Mouse (Mus musculus) right cerebral cortex, postnatal 36 days (tissue): ENCODE measurements around the gene Crocc2.
A peak's percentile ranks its signal among the peaks of the same experiment; 100 is the strongest.

ENCODE experiments used
- DNase-seq, 2 experiments: peaks; one replicate each; pipeline ENCODE4 v3.0.0; 2022; ENCODE audit warnings: low spot score in 2 of 2, mixed read lengths in 1 of 2

Gene Crocc2

DNA sequence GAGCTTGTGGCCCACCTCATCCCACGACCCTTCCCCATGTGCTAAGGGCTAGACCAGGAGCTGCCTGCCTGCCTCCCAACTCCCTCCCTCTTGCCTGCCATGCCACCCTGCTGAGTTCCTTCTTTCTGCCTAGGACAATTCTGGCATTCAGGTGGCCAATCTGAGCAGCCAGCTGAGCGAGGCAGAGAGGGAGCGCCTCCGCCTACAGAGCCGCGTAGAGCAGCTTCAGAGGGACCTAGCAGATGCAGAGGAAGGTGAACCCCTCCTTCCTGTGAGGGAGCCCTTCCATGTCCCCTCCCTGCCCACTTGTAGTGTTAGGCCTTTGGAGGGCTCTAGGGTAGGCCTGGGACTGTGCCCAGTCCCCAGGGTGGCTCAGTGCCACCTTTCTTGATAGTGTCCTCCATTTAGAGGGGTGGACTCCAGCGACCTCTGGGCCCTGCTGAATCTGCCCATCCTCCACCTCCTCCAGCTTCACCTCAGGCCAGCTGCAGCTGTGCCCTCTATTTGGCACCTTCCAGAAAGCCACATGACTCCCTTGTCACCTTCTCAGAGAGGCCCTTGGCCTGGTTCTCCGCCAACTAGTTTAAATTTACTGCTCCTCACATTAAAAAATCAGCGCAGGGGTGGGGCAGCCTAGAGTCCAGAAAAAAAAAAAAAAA is 48.4 kb downstream of the Crocc2 start:
- DNase-seq = no peak

GRCm38 (mm10) chr1:93217530-93217929 is 49.0 kb downstream of the Crocc2 start:
- no peak for DNase-seq

DNA sequence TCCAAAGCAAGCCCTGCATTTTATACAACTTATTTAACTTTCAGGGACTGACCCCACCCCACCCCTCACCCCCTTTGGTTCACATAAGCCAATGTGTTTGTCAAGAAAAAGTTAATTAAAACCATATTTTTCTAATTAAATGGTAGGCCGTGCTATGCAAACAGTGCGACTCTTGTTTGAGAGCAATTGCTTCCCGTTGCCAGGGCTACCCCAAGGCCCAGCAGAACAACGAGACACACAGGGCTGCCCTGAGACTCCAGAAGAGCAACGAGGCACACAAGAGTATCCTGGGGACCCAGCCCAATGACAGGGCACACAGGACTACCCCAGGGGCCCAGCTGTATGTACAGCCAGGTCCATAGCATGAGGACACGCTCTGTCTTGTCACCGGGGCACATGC is 52.3 kb downstream of the Crocc2 start:
- no peak for DNase-seq

DNA sequence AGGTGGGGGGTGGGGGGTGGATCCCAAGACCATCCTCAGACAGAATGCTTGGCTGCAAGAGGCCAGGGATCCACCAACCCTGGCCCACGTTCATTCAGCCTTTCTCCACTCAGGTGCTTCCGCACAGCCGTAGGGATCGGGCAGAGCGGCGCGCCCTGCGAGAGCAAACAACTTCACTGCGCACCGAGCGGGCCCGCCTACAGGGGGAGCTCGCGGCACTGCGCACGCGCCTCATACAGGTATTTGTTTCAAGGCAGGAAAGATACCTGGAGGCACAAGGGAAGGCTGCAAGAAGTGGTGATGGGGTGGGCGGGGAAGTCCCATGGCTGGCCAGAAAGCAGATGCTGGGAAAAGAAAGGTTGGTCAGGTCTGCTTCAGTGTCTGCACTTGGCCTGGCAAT is 55.4 kb downstream of the Crocc2 start:
- no peak for DNase-seq

- DNase-seq = no peak
Measured at GRCm38 (mm10) chr1:93225226-93225625, 56.7 kb downstream of the Crocc2 start.

DNA sequence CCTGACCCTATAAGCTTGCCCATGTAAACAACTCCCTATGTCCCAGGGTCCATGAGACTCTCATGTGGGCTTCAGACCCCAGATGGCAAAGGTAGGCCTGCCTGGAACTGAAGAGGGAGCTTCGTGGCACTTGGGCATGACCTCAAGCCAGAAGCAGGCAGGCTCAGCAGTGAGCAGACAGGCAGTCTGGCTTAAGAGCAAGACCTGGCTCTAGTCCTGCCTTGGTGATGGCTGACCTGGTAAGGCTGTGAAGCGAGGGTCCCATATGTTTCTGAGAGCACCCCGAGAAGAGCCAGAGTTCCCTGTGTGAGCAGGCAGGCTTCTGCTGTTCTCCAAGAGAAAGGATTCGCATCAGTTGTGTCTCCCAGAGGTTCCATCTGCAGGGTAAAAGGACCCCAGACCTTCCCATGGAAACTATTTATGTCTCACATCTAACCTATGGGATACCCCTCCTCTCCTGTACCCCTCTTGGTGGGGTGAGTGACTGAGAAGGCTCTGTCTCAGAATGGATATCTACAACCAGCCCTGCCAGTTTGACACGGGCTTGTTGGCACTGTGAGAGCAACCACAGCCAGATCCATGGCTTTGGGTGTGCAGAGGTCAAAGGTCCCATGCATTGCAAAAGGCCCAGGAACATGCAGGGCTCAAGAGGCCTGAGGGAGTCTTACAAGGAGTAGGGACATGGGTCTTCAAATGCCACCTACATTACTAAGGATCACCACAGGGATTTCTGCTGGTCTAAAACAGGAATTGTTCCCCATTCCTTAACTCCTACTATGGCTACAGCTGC is 57.4 kb downstream of the Crocc2 start:
- no peak for DNase-seq

DNA sequence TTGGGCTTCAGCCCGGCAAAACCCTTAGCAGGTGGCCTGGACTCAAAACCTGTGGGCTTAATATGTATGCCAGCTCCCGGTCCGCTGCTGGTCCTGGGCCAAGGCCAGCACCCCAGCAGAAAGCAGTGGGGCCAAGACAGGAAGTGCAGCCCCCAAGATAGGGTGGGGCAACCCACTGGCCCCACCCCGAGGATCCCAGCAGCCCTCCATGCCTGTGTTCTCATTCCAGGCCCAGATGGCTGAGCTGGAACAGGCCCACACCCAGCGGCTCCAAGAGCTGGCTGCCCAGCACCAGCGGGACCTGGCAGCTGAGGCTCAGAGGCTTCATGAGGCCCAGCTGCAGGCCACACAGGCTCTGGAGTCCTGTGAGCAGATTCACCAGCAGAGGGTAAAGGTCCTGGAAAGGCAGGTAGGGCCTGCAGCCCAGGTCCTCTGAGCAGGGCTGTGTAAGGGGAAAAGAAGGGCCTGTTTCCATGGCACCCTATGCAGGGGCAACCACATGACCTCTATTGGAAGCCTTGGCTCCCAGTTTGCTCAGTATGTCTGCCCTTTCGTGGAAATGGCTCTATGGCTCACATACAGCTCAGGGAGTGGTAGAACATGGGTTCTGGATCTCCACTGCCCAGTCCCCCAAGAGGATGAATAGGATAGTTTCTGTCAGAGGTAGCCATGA is 58.9 kb downstream of the Crocc2 start:
- DNase-seq = no peak

- no peak for DNase-seq
Measured at GRCm38 (mm10) chr1:93227976-93228365, 59.4 kb downstream of the Crocc2 start.

- DNase-seq = no peak
Measured at GRCm38 (mm10) chr1:93229221-93229620, 60.7 kb downstream of the Crocc2 start.

DNA sequence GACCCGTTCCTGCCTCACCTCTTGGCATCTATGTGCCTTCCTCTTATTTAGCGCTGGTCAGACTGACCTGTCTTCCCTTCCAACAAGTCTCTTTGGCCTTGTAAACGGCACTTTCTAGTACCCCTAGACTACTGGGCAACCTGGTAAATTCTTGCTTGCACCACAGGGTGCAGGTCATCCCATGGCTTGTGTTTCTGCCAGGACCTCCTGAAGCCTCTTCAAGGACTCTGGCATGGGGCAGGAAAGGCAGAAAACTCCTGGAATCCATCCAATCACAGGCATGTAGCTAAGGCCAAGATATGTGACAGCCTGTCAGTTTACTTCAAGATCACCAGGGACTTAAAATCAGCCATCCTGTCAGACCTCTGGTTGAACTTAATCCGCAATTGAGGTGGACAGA is 61.1 kb downstream of the Crocc2 start:
- no peak for DNase-seq

DNA sequence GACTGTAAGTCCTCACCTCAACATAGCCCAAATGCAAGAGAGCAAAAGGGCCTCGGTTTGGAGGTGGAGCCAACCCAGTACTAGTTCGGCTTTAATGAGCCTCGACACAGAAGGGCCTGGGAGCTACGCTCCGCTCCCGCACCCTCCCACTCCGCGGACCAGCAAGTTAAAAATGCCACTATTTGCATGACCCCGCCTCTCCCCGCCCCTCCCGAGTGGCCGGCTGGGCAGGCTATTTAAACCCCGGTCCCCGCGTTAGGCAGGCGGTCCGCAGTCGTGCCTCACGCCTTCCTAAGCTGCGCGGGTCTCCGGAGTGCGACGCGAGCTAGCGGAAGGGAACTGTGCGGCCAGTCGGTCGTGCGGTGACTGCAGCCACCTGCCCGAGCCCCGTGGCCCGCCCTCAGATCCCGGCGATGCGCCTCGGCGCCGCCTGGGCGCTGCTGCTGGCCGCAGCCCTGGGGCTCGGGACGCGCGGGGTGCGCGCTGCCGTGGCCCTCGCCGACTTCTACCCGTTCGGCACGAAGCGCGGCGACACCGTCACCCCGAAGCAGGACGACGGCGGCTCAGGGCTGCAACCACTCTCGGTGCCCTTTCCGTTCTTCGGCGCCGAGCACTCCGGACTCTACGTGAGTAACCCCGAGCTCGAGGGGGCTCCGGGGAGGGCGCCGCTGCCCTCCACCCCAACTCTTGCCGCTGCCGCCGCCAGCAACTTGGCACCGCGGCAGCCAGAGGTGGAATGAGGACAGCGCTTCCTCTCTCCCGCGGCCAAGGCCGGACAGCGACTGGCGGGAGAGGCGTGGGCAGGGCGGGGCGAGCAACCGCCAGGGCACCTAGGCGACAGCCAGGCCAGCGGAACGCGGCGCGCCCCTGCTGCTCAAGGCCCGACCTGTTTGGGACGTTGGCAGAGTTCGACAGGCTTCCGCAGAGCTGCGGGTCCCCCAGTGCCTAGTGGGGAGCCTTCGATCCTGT is 67.3 kb downstream of the Crocc2 start, which contains the start of gene Sned1:
Sned1 (plus strand) TSS at position 266 of the 969 bp plus-strand sequence.
- peak; percentile 50 to 56 for DNase-seq

DNA sequence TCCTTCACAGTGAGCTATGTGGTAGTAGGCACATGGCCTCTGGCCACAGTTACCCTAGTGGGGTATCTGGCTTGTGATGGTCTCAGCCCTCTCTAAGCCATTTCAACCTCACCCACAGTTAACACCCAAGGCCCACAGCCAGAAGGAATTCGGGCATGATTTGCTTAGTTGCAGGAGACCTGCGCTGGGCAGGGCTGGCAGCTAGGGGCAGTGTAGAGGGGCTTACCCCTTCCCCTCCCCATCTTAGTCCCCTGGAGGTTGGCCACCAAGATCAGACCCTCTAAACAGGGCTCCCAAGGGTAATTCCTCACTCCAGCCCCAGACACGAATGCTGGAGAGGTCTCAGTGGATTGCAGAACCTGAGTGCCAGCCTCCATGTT is 68.0 kb downstream of the Crocc2 start:
- DNase-seq = no peak

- DNase-seq = no peak
Measured at GRCm38 (mm10) chr1:93237676-93238075, 69.2 kb downstream of the Crocc2 start.

DNA sequence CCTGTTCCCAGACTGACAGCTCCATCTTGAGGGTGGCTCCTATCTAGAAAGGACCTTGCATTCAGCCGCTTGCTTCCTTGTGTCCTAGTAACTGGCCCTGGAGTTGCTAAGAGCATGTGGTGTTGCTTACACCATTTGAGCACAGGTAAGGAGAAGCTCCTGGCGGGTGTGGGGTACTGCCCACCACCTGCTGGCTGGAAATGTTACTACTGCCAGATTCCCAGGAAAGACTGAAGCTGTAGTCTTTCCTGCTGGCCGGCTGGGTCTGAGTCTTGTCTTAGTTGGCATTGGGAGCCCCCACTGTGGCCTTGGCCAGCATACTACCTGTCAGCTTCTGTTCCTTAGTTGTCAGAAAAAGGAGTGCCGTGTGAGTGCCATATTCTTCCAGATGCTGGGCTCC is 69.7 kb downstream of the Crocc2 start:
- no peak for DNase-seq

DNA sequence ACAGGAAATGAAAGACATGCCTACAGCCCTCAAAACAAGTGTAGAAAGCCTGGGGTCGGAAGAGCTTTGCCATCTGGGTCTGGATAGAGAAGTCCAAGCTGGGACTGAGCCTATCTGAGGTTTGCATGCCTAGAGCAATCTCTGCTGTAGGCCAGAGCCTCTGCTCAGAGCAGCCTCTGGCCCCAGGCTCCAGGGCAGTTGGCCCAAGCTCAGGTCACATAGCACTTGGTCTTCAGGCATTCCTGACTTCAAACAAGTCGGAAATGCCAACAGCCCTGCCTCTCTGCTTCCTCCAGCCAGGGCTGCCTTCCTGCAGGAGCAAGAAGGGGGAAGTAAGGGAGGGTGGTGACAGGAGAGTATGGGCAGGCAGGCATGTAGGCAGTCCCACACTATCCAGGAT is 77.4 kb downstream of the Crocc2 start:
- DNase-seq = no peak

DNA sequence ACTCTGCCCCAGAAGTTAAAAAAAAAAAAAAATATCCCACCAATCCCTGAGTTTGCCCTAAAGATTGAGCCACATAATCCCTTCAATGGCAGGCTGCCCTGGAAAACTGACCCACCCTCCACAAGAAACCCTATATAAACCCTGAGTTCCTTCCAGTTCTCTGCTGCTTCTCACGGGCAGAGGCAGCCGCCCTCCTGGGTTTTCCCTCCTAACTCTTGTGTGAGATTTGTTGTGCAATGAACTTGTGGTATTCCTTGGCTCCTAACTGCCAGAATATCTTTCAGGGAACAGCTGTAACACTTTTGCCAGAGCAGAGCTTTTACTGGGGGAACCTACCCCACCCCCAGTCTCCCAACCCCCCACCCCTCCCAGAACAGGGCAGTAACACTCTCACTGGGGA is 84.1 kb downstream of the Crocc2 start:
- no peak for DNase-seq

- no peak for DNase-seq
Measured at GRCm38 (mm10) chr1:93255761-93256160, 87.2 kb downstream of the Crocc2 start.

- no peak for DNase-seq
Measured at GRCm38 (mm10) chr1:93257560-93257959, 89.0 kb downstream of the Crocc2 start.

- no peak for DNase-seq
Measured at GRCm38 (mm10) chr1:93267207-93267606, 98.7 kb downstream of the Crocc2 start.

DNA sequence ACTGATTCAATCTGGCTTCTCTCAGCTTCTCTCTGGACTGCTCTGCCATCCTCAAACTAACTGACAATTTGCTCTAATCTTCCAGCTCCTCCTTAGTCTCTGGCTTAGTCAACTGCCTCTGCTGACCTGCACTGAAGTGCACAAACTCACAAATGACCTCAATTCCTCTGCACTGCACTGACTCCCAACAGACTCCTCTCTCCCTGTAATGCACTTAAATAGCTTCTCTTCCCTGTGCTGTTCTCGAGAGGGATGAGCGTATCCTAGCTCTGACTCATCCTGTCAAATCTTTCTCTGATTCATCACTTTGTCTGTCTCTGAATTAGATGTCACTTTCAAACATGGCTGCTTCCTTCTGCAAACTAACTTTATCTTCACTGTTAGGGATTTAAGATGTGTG is 99.7 kb downstream of the Crocc2 start:
- DNase-seq = no peak

- DNase-seq = no peak
Measured at GRCm38 (mm10) chr1:93270516-93271240, 102.2 kb downstream of the Crocc2 start.
